Mouse (Mus musculus): ENCODE results near the gene Tnni3.
"Not testable (repeated sequence)": the region's sequence is repeated elsewhere in the genome, so short reads cannot be mapped to it uniquely, and the experiment has no call there.

- TF ChIP-seq CTCF (IDR thresholded peaks at IDR 0.05; ENCODE audit: borderline replicate concordance, control insufficient read depth, extremely low read depth, insufficient read depth, low read length, poor library complexity), result peak; percentile 47; the same call in 1 of the 2 replicates
- TF ChIP-seq POLR2A (IDR thresholded peaks at IDR 0.05; ENCODE audit: control insufficient read depth, extremely low read depth, insufficient read depth, low read length, poor library complexity), result not testable (repeated sequence)
Observed at GRCm38 (mm10) chr7:4524212-4524922, at the start of gene Tnni3.

Data from thymus, adult 2 months (tissue).